Mouse (Mus musculus): Measurements from ENCODE around the gene Arhgef26. TPM values are rescaled to one million over a fixed set of nuclear protein-coding genes. Genes with fewer than 3 reads are reported as not detected.

Gene Arhgef26
- total and polyA plus RNA-seq, 2 experiments: 10.4 to 29.2 TPM

DNA sequence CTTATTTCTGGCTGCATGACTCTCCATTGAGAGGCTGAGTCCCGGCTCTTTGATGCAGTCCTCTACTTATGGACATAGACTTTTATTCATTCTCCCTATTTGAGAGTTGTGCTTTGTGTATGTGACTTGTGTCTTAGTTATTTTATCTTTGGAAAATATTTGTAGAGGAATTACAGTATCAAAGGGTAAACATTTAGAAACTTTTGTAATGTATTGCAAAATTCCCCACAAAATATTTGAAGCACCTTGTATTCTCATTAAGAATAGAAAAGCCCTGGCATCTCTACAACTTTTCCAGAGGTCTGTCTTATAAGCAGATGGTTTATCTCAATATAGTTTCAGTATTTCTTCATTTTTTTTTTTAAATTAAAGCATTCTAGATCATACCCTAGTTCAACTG, 44.7 kb downstream of the Arhgef26 start:
- WGBS: 58% methylated on average over 1 of the region's 1 CpGs
- Histone ChIP-seq H3K27ac (replicated peaks; ENCODE audit: insufficient read depth, low read depth, low read length) (no peak overlapping the region), H3K4me1 (ENCODE audit: control insufficient read depth, insufficient read depth, low read length) (peaks cover 4% of the 10 kb centered on the region; the same call in 1 of the 2 replicates), H3K36me3 (ENCODE audit: control insufficient read depth, insufficient read depth, low read length) (peaks cover 39% of the 10 kb centered on the region), H3K27me3 (ENCODE audit: control insufficient read depth, insufficient read depth, low read length) (no peaks in the 10 kb centered on the region), H3K79me2 (ENCODE audit: control insufficient read depth, insufficient read depth, low read length) (peaks cover 17% of the 10 kb centered on the region; the same call in 1 of the 2 replicates), H3K4me3 (ENCODE audit: insufficient read depth, low read depth, low read length) (no peak overlapping the region), H3K9ac (ENCODE audit: low read depth, low read length) (no peak overlapping the region)
- TF ChIP-seq CTCF (IDR thresholded peaks at IDR 0.05; ENCODE audit: low read depth, low read length): no peak
- TF ChIP-seq POLR2A (IDR thresholded peaks at IDR 0.05; ENCODE audit: extremely low read depth, insufficient read depth, low read length): no peak
- peak; percentile 68 for DNase-seq (ENCODE audit: extremely low read depth, low read depth, low spot score)

DNA sequence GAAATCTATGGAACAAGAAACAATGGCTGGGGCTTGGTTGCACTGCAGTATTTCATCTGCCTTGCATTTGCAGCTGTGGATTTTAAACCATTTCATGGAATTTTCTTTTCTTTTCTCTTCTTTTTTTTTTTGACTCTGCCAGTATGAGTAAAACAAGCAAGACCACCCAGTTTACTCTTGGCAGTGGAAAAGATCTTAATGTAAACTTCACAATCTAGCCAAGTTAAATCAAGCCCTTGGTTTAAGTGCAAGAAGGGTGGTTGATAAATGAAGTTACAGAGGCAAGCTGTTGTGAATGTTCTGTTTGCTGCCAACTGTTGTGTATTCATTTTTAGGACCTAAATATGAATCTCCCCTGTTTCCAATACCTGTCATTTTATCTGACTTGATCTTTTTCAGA, 54.5 kb downstream of the Arhgef26 start:
- Histone ChIP-seq H3K79me2 (ENCODE audit: control insufficient read depth, insufficient read depth, low read length) (peaks cover 17% of the 10 kb centered on the region; the same call in 1 of the 2 replicates), H3K36me3 (ENCODE audit: control insufficient read depth, insufficient read depth, low read length) (peaks cover 22% of the 10 kb centered on the region), H3K27me3 (ENCODE audit: control insufficient read depth, insufficient read depth, low read length) (no peaks in the 10 kb centered on the region), H3K27ac (replicated peaks; ENCODE audit: insufficient read depth, low read depth, low read length) (no peak overlapping the region), H3K4me3 (ENCODE audit: insufficient read depth, low read depth, low read length) (no peak overlapping the region), H3K4me1 (ENCODE audit: control insufficient read depth, insufficient read depth, low read length) (no peaks in the 10 kb centered on the region; the same call in 1 of the 2 replicates), H3K9ac (ENCODE audit: low read depth, low read length) (no peak overlapping the region)
- TF ChIP-seq POLR2A (IDR thresholded peaks at IDR 0.05; ENCODE audit: extremely low read depth, insufficient read depth, low read length): no peak
- no peak for TF ChIP-seq CTCF (IDR thresholded peaks at IDR 0.05; ENCODE audit: low read depth, low read length)
- DNase-seq (ENCODE audit: extremely low read depth, low read depth, low spot score): no peak

DNA sequence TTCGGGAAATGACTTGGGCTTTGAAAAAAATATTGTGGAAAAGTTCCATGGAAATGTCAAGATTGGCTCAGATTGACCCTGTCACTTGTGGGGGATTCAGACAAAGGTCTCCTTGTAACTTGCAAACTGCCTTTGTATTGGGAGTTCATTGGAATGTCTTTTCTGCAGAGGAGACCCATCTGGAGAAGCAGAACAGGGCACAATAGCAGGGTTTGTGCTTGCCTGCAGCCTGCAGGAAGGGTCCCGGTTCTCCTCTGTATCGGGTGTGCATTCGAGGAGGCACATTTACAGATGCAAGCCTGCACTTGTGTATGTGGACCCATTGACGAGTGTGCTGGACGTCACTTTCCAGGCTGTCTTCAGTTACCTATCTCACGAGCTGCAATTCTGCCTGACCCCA, 56.1 kb downstream of the Arhgef26 start:
- no peaks in the 10 kb centered on the region for H3K27me3 ChIP-seq (ENCODE audit: control insufficient read depth, insufficient read depth, low read length)
- H3K4me1 ChIP-seq (ENCODE audit: control insufficient read depth, insufficient read depth, low read length): no peaks in the 10 kb centered on the region; the same call in 1 of the 2 replicates
- no peak for DNase-seq (ENCODE audit: extremely low read depth, low read depth, low spot score)
- TF ChIP-seq POLR2A (IDR thresholded peaks at IDR 0.05; ENCODE audit: extremely low read depth, insufficient read depth, low read length) (no peak), CTCF (IDR thresholded peaks at IDR 0.05; ENCODE audit: low read depth, low read length) (no peak)
- peaks cover 18% of the 10 kb centered on the region; the same call in 1 of the 2 replicates for H3K79me2 ChIP-seq (ENCODE audit: control insufficient read depth, insufficient read depth, low read length)
- H3K4me3 ChIP-seq (ENCODE audit: insufficient read depth, low read depth, low read length): no peak overlapping the region
- no peak overlapping the region for H3K9ac ChIP-seq (ENCODE audit: low read depth, low read length)
- WGBS: 92% methylated on average over 7 of the region's 7 CpGs
- H3K27ac ChIP-seq (replicated peaks; ENCODE audit: insufficient read depth, low read depth, low read length): no peak overlapping the region
- peaks cover 17% of the 10 kb centered on the region; the same call in 1 of the 2 replicates for H3K36me3 ChIP-seq (ENCODE audit: control insufficient read depth, insufficient read depth, low read length)

DNA sequence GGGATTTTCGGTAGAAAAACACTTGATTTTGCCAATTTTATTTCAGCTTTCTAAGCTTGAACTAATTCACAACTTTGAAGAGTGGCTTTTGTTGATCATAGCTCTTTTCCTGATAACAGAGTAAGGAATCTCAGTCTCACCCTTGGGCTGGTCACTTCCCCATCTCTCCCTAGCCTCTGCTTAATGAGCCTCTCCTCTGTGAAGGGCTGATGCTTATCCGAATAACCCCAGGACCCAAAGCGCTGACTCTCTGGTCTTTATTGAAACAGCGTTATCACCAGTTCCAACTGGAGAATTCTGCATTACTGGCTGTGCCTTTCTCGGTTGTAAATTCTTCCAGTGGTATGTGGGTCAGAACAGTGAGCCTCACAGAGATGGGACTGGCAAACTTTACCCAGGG, 57.2 kb downstream of the Arhgef26 start:
- no peak for DNase-seq (ENCODE audit: extremely low read depth, low read depth, low spot score)
- Histone ChIP-seq H3K79me2 (ENCODE audit: control insufficient read depth, insufficient read depth, low read length) (peaks cover 19% of the 10 kb centered on the region; the same call in 1 of the 2 replicates), H3K27ac (replicated peaks; ENCODE audit: insufficient read depth, low read depth, low read length) (no peak overlapping the region), H3K36me3 (ENCODE audit: control insufficient read depth, insufficient read depth, low read length) (peaks cover 17% of the 10 kb centered on the region; the same call in 1 of the 2 replicates), H3K27me3 (ENCODE audit: control insufficient read depth, insufficient read depth, low read length) (no peaks in the 10 kb centered on the region), H3K4me3 (ENCODE audit: insufficient read depth, low read depth, low read length) (no peak overlapping the region), H3K9ac (ENCODE audit: low read depth, low read length) (no peak overlapping the region), H3K4me1 (ENCODE audit: control insufficient read depth, insufficient read depth, low read length) (no peaks in the 10 kb centered on the region; the same call in 1 of the 2 replicates)
- WGBS: 68% methylated on average over 5 of the region's 5 CpGs
- TF ChIP-seq POLR2A (IDR thresholded peaks at IDR 0.05; ENCODE audit: extremely low read depth, insufficient read depth, low read length) (no peak), CTCF (IDR thresholded peaks at IDR 0.05; ENCODE audit: low read depth, low read length) (no peak)

DNA sequence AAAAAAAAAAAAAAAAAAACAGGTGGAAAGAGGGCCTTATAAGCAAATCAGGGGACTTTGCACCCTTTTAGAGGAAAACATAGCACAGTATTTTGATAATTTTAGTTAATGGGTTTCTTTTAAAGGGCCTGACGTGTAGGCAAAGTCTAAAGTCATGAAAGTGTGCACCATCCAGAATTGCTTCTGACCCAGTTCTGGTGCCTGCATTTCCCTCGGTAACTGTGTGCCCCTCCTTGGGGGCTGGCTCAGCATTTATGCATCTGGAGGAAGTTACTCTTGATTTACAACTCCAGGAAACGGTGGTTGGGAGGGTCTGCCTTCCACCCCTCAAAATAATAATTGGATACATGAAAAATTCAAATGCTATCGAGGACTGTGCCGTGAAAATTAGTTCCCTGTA, 58.0 kb downstream of the Arhgef26 start:
- H3K27me3 ChIP-seq (ENCODE audit: control insufficient read depth, insufficient read depth, low read length): no peaks in the 10 kb centered on the region
- WGBS: 64% methylated on average over 5 of the region's 5 CpGs
- H3K79me2 ChIP-seq (ENCODE audit: control insufficient read depth, insufficient read depth, low read length): peaks cover 22% of the 10 kb centered on the region; the same call in 1 of the 2 replicates

DNA sequence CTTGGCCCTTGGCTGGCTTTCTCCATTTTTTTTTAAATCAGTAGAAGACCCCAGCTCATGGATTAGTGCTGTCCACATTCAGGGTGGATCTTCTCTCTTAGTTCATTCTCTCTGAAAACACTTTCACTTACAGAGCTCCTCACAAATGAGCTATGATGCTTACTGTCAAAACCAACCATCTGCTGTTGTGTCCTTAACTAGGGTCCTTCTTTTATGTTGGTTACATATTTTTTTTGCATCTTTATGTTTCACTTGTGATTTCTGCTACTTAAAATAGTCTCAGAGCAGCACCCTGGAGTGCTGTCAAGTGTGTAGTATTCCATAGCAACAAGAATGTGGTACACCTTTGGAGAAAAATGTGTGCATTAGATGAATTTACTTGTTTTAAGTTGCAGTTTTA, 60.0 kb downstream of the Arhgef26 start:
- H3K27me3 ChIP-seq (ENCODE audit: control insufficient read depth, insufficient read depth, low read length): no peaks in the 10 kb centered on the region
- H3K27ac ChIP-seq (replicated peaks; ENCODE audit: insufficient read depth, low read depth, low read length): no peak overlapping the region

More for the DNA sequence above, 58.0 kb downstream of the Arhgef26 start:
- TF ChIP-seq POLR2A (IDR thresholded peaks at IDR 0.05; ENCODE audit: extremely low read depth, insufficient read depth, low read length) (no peak), CTCF (IDR thresholded peaks at IDR 0.05; ENCODE audit: low read depth, low read length) (no peak)
- Histone ChIP-seq H3K4me1 (ENCODE audit: control insufficient read depth, insufficient read depth, low read length) (no peaks in the 10 kb centered on the region; the same call in 1 of the 2 replicates), H3K27ac (replicated peaks; ENCODE audit: insufficient read depth, low read depth, low read length) (no peak overlapping the region), H3K9ac (ENCODE audit: low read depth, low read length) (no peak overlapping the region), H3K36me3 (ENCODE audit: control insufficient read depth, insufficient read depth, low read length) (peaks cover 12% of the 10 kb centered on the region; the same call in 1 of the 2 replicates), H3K4me3 (ENCODE audit: insufficient read depth, low read depth, low read length) (no peak overlapping the region)
- no peak for DNase-seq (ENCODE audit: extremely low read depth, low read depth, low spot score)

More for the DNA sequence above, 60.0 kb downstream of the Arhgef26 start:
- H3K79me2 ChIP-seq (ENCODE audit: control insufficient read depth, insufficient read depth, low read length): peaks cover 30% of the 10 kb centered on the region; the same call in 1 of the 2 replicates
- H3K4me1 ChIP-seq (ENCODE audit: control insufficient read depth, insufficient read depth, low read length): no peaks in the 10 kb centered on the region
- peaks cover 2% of the 10 kb centered on the region; the same call in 1 of the 2 replicates for H3K36me3 ChIP-seq (ENCODE audit: control insufficient read depth, insufficient read depth, low read length)
- DNase-seq (ENCODE audit: extremely low read depth, low read depth, low spot score): no peak
- TF ChIP-seq POLR2A (IDR thresholded peaks at IDR 0.05; ENCODE audit: extremely low read depth, insufficient read depth, low read length) (no peak), CTCF (IDR thresholded peaks at IDR 0.05; ENCODE audit: low read depth, low read length) (no peak)
- no peak overlapping the region for H3K9ac ChIP-seq (ENCODE audit: low read depth, low read length)
- H3K4me3 ChIP-seq (ENCODE audit: insufficient read depth, low read depth, low read length): no peak overlapping the region

Measured in liver, adult 2 months (tissue).